Mouse (Mus musculus): Measurements from ENCODE around the gene Donson.
"Not testable (repeated sequence)": the region's sequence is repeated elsewhere in the genome, so short reads cannot be mapped to it uniquely, and the experiment has no call there.

Donson gene

DNA sequence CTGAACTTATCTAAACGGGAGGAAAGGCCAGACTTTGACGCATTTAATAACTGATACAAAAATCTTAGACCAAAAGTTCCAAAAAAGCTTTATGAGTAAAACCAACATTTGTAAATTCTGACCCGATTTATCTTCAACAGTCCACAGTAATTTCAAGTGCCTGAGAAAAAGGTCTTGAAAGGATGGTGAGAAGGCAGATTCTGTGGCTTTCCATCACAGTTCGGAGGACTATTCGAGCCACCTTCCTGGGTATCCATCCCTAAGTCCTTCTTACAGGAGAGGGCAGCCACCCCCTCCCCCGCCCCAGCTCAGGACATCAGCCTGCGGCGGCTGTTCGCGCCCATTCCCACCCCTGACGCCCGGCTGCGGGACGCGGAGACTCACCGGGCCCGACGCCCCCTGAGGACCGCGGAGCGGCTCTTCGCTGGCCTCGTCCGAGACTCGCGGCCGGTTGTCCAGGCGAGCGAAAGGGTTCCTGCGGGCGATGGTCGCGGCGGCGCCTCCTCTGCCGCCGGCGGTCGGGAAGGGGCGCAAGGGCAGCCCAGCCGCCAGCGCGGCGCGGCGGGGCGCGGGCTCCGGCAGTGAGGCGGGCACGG lies 449 bp downstream of the Donson start:
- no peak for DNase-seq

DNA sequence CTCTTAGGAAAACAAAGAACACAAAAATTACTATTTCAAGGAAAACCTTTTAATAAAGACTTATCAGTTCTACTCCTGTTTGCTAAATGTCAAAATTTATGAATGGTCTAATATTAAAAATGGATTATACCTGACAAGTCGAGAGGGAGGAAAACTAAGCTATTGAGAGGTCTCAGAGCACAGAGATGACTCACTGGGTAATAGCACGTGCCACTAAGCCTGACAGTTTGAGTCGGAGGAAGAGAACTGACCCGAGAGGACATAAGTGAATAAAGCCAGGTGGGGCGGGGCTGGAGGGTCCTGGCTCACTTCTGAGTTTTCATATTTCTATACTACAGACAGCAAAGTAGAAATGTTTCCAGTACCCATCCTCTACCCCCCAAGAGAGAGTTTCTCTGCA lies 2.2 kb downstream of the Donson start:
- no peak for DNase-seq

DNA sequence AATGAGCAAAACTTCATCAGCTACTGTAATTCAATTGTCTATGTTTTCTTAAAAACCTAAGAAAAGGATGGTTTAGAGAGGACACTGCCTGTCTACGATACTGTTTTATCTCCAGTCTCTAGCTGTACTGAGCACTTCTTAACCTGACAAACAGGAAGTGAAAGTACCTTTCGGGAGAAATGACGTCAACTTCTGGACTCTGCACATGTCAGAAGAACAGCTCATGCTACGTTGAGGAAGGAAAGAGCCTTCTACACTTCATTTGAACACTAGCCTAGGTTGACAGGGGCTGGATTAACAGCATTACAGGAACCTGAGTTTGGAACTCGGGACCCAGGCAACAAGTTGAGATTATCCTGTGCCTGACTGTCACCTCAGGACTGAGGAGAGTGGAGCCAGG lies 3.0 kb downstream of the Donson start:
- DNase-seq = no peak

DNA sequence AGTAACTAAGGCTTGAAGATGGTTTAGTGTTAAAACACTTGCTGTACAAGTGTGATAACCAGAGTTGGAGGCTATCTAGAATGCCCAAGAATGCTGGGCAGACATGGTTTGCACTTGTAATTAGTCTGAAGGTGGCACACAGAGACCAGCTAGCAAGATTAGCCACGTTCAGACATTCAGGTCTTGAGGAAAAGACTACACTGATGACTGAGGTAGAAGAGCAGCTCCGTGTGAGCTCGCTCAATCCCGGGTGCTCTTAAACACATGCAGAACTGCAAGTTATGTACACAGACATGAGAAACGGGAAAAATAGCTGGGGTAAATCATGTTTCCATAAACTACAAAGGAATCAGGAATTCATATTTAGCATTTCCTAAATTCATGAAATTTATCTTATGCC lies 7.9 kb downstream of the Donson start:
- no peak for DNase-seq

DNA sequence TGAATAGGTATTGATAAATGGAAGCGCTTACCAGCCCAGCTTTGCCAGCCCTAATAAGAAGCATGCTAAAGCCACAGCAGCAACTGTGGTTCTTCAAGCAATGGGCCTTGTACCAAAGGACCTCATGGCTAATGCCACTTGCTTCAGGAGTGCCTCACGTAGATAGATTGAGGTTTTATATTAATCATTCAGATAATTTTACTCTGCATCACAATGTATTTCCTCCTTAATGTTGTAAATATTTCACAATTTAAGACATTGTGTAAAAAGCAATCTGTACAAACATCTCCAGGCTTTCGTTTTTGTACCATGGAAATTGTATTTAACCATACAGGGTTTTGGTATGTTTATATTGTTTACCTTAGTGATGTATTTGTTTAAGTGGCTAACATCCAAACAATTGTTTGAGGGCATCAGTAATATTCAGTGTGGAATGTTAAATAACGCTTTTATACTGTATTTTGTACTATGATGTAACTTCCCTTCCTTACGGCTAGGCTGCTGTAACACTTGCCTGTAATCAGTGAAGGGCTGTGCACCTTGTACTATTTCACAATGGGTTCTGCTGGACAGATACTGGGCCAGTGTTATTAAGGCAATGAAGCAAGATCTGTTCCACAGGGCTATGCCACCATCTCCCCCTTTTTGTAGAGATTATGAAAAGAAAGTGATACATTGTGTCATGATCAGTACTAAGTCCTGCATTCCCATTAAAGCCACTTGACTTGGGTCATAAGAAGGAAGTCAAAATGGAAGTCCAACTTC lies 10.2 kb downstream of the Donson start:
- no peak for DNase-seq

DNA sequence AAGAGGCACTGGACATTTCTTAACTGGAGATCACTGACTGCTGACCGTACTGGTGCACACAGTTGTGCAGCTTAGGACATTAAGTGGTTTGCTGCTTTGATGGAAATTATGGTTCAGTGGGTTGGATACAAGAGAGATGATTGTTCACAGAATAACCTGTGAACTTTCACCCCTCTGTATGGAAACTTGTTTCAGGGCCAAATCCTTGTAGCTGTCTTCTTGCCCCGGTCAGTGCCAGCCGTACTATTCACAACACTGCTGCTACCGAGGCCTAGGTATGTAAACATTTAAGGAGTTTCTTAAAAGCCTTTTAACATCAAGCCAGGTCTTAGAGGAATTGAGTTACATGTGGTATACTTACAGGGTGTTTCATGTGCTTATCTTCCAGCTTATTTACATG lies 14.1 kb downstream of the Donson start:
- DNase-seq = peak; percentile 22 to 58

DNA sequence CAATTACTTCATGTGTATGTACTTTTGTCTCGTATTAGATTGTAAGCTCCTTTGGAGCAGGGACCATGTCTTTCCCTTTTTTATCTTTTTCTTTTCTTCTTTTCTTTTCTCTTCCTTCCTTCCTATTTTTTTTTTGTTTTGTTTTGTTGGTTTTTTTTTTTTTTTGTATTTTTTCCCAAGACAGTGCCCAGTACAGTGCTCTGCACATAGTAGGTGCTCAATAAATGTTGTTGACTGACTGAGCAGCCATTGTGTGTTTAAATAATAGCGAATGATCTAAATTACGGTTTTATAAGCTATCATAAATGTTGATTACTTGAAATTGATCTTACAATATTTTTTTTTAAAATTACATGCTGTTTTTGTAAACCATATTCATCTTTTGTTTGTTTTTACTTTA lies 24.8 kb downstream of the Donson start:
- no peak for DNase-seq

DNA sequence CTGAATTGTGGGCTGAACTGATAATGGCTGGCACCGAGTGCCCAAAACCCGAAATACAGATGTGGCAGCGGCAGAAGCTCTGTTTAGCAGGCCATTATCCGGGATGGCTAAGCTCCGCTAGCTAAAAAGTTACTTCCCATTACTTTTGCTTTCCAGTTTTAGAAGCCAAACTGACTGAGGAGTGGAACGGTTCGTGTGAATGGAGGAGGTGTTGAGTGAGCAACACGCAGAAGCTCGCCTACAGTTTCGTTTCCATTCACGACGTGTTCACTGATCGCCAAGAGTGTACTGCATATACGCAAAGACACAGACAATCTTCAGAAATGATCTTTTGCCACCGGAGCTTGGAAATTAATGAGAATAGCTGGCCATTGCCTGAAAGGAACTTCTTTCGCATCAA lies 26.2 kb downstream of the Donson start:
- no peak for DNase-seq

DNA sequence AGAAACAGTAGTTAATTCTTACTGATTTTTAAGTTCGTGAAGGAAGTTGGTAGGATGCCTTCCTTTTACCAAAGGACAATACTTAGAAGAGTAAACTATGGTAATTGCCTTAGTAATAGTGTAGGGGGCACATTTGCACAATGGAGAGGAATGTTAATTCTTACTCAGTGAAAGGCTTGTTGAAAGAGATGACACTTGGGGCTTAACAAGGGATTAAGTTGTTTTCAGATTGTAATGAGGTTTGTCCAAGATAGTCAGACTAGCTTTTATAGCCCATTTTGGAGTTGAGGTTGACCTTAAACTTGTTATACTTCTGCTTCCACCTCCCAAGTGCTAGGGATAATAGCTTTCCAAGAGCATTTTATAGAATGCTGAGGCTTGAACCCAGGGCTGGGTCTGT lies 27.2 kb downstream of the Donson start:
- DNase-seq = no peak

DNA sequence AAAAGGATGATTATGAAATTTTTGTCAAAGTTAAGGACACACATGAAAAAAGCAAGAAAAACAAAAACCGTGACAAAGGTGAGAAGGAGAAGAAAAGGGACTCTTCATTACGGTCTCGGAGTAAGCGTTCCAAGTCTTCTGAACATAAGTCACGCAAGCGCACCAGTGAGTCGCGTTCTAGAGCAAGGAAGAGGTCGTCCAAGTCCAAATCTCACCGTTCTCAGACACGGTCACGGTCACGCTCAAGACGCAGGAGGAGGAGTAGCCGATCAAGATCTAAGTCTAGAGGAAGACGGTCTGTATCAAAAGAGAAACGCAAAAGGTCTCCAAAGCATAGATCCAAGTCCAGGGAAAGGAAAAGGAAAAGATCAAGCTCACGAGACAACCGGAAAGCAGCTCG lies 28.8 kb downstream of the Donson start:
- DNase-seq = no peak

DNA sequence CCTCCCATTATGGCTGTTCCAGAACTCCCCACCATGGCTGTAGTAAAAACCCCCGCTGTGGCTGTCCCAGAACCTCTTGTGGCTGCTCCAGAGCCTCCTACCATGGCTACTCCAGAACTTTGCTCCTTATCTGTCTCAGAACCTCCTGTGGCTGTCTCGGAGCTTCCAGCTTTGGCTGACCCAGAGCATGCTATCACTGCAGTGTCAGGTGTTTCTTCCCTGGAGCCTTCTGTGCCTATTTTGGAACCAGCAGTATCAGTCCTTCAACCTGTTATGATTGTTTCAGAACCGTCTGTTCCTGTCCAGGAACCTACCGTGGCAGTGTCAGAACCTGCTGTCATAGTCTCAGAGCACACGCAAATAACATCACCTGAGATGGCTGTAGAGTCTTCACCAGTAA lies 30.1 kb downstream of the Donson start:
- DNase-seq = no peak

DNA sequence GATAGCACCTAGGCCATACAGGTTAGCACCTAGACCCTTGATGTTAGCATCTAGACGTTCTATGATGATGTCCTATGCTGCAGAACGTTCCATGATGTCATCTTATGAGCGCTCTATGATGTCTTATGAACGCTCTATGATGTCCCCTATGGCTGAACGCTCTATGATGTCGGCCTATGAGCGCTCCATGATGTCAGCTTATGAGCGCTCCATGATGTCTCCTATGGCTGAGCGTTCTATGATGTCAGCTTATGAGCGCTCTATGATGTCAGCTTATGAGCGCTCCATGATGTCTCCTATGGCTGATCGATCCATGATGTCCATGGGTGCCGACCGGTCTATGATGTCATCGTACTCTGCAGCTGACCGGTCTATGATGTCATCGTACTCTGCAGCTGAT lies 31.3 kb downstream of the Donson start:
- no peak for DNase-seq

DNA sequence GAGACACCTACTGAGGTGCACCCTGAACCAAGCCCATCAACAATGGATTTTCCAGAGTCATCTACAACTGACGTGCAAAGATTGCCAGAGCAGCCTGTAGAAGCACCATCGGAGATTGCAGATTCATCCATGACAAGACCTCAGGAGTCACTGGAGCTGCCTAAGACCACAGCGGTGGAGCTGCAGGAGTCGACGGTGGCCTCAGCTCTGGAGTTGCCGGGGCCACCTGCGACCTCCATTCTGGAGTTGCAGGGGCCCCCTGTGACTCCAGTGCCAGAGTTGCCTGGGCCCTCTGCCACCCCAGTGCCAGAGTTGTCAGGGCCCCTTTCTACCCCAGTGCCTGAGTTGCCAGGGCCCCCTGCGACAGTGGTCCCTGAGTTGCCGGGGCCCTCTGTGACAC lies 33.3 kb downstream of the Donson start:
- no peak for DNase-seq

DNA sequence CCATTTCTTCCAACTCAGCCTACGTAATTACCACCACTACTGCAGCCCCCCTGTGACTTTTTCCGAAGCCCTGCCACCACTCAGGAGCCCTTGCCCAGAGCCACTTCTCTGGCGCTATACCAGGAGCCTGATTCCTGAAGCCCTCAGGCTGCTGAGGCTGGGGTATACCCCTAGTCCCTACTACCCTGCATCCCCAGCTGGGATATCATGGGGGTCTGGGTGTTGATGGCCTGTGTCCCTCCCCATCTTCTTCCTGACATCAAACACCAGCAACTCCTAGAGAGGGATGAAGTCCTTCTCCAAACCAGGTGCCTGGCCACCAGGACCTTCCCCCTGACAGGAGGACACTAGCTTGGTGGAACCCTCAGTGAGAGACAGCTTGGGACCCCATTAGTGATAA lies 36.4 kb downstream of the Donson start:
- no peak for DNase-seq

DNA sequence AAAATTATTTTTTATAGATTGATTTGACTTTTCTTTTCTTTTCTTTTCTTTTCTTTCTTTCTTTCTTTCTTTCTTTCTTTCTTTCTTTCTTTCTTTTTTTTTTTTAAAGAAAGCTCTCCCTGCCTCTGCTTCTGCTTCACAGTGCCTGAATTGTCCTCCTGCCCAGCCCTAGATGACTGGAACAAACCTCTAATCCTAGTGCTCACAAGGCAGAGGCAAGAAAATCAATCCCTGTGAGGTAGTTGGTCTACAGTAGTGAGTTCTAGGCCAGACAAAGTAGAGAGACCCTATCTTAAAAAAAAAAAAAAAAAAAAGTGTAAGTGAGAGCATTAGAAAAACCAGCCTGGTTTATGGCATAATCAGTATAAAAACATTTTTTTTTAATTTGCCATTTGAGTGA lies 38.8 kb downstream of the Donson start:
- DNase-seq = no peak

DNA sequence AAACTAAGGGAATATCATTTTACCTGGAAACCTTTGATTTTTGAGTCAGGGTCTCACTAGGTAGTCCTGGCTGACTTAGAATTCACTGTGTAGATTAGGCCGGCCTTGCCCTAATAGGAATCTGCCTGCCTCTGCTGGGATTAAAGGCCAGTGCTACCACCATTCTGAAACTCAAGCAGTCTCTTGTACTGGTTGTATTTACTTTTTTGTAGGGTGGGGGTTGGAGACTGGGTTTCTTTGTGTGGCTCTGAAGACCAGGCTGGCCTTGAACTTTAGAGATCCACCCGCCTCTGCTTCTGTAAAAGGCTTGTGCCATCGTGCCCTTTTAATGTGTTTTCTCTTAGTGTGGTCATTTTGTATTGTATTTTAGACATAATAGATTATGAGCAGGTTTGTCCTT lies 39.3 kb downstream of the Donson start:
- no peak for DNase-seq

DNA sequence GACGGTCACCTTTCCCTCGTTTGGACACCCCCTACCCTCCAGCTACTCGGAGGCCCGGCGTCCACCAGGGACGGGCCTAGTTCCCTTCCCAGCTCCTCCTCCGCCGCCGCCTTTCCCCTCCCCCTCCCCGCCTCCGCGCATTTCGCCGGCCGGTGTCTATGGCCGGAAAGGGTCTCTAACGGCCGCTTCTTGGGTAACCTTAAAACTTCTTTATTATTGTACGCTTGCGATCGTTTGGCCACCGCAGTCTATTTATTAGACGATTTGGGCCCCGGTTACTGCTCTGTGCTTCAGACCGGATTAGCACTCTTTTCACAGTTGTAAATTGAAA lies 40.4 kb downstream of the Donson start:
- DNase-seq = peak; percentile 85 to 92

DNA sequence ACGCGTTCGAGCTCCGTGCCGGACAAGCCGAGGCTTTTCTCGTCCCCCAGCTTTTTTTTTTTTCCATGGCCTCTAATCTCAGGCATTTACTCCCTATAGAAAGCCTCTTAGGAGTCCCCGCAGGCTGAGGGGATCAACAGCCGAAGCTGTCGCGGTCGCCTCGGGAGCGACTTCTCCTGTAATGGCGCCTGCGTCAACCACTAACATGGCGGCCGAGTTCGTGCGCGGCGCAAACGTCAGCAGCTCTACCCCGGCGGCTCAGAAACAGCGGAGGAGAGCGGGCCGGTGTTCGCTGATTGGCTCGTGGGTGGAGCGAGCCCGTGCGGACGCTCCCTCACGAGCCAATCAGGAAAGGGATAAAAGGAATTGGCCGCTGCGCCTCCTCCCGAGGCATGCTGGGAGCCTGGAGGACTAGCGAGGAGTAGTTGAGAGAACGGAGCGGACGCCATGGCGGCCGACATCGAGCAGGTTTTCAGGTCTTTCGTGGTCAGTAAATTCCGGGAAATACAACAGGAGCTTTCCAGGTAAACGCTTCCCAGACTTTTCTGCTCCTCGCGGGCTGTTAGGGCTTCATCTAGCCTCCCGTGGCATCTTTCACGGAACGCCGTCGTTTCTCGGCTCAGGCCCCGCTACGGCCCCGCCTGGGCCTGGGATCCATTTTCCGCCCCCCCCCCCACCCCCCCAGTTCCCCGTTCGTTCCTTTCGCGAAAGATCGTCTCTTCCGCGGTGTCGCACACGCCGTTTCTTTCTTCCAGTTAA lies 40.9 kb downstream of the Donson start, which contains the start of gene Son:
Son (plus strand) TSS at position 46 of the 759 bp plus-strand sequence.
- peak; percentile 96 to 99 for DNase-seq

DNA sequence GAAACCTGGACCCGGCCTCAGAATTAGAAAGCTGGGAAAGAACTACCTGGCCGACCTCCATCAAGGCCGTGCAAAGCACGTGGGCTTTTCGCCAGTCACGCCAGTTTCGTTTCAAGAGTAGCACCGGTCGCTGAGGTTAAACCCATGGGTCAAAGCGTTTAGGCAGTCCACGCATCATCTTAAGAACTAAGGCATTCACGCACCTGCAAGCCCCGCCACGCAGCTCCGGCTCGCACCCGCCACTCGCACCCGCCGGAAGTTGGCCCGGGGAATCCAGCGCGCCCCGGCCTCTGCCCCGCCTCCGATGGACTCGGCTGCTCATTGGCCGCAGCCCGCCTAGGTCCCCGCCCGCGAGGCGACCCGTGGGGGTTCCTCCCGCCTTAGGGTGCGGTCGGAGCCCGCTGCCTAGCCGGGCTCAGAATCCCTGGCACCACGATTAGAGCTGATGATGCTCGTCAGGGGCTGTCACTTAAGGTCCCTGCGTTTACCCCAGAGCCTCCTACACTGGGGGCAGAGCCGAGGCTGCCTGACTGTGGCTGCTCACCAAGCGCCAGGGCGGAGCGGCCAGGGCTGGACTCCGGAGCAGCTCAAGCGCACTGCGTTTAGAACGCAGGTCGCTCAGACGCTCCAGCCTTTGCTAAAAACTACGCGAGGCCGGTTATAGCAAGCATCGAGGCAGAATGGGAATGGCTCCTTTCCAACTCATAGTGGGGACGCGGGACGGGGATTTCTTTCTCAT lies 41.7 kb downstream of the Donson start, which contains the start of gene Gart:
Gart (minus strand) TSS at position 272 of the 739 bp plus-strand sequence.
- DNase-seq = peak; percentile 93 to 98

DNA sequence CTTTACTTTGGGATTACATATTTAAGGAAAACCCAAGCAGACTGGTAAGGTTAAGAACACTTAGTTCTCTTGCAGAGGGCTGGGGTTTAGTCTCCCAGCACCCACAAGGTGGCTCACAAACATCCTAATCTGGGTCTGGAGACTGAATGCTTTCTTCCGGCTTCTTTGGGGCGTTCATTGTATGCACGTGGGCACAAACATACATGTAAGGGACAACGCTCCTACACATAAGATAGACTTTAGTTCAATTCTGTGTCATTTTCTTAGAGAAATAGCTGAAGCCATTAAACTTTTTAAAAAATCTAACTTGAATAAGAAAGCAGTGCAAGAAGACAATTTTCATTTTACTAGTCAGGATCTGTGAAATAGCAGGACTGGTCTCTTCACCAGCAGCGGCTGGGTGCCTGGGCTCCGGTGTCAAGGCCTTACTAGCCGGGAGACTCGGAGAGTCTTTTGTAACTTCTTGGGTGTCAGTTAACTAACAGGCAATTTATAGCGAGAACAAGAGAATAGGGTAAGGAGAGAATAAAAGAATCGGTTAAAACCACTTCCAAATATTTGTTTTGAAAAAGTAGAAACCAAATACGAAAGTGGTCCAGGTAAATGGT lies 42.5 kb downstream of the Donson start:
- no peak for DNase-seq

DNA sequence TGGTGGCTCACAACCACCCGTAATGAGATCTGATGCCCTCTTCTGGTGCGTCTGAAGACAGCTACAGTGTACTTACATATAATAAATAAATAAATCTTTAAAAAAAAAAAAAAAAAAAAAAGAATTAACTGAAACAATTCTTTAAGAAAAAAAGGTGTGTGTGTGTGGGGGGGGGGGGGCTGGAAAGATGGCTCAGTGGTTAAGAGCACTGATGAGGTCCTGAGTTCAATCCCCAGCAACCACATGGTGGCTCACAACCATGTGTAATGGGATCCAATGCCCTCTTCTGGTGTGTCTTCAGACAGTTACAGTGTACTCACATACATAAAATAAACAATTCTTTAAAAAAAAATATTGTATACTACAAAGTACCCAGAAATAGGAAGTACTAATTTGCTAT lies 43.1 kb downstream of the Donson start:
- not testable (repeated sequence) for DNase-seq

DNA sequence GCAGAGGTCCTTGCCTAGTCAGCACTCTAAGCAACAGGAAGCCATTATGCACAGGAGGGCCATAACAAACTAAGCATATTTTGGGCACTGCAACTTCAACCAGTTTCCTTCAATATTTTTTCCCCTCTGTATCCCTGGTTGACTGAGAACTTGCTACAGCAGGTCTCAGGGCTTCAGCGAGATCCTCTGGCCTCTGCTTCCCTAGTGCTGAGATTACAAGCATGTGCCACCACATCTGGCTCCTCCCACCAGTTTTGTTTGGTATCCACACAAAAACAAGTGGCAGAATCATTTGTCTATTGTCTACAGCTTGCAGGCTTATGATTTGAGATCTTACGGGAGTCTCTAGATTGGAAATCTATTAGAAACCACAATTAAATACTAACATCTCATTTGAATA lies 43.7 kb downstream of the Donson start:
- no peak for DNase-seq

DNA sequence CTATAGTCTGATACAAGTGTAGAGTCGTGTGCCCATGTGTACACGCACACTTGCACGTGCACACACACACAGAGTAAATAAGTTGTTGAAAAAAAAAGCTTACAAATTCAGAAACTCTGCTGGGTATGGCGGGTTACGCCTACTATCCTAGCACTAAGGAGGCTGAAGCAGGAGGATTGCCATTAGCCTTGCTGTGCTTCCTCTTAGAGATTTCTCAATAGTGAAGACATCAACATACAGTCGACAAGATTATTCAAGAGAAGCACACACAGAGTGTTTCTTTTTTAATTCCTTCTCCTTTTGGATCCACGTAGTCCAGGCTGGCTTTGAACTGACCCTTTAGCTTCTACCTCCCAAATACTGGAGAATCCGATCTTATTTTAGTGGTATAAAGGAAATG lies 48.4 kb downstream of the Donson start:
- DNase-seq = no peak
